Mouse (Mus musculus): ENCODE data around the gene Aknad1. TPM values are rescaled to one million over a fixed set of nuclear protein-coding genes. Genes with fewer than 3 reads are reported as not detected.

Aknad1 gene
- polyA plus RNA-seq (2012; rRNA removed) = 0.03 and 0.07 TPM in 2 replicates

DNA sequence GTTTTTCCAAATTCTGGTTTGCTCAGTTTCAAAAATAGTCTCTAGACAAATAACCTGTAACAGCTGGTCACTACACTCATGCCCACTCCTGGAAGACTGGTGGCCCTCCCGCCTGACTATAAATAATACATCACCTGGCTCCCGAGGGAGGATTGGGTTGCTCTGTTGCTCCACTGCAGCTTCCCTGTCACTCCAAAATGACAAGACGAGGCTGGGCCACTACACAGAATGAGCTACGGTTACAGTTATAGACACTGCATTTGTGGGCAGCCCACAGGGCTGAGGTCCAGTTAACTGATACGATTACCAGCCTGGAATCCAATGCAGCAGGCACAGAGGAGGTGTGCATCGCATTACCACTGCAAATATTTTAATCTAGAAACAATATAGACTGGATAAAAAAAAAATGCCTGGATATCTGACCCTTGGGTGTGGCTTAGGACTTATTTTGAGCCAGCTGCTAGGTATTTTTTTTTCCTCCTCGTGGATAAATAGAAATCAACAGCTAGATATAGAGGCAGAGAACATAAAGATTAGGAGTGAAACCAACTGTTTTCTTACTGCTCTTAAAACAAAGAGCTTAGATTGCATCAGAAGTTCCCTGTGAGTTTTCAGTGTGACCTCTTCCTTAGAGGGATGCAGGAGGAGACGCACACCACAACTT lies at the start of gene Aknad1:
Gene Aknad1 (plus strand): TSS at position 614 of the 664 bp plus-strand sequence.

DNA sequence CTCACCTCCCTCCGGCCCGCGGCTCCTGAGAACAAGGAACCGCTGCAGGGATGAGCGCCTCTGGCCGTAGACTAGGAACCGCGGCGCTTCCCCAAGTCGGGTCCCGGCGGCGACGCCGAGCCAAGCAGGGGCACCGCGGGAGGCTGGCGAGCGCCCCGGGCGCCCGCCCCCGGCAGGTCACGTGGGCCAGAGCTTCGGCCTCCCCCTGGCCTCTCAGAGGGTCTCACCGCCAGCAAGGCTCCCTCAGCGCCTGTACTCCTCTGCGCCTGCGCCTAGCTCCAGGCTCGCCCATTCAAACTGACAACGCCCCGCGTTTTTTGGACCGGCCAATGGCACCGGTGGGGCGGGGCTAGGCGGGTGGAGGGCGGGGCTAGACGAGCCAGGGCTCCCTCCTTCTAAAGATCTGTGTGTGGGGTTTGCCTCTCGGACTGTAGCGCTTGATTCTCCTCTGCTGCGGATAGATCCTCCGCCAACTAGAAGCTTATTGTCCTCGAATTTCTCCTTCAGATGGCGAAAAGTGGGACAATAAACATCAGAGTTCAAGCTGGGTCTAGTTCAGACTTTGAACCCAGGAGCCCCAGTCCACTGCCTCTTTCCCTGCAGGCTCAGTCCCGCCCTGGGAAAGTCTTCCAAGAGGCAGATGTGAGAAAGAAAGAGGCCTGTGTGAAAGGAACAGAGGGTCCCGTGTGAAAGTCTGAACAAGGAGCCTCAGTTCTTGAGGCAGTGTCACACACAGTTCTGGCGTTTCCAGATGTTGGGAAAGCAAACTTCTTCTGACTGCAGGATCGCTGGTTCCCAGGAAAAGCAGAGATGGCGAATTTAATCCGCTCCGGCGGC lies 17.2 kb upstream of the Aknad1 start, which contains the start of gene Gpsm2:
Gene Gpsm2 (minus strand): TSS at position 274 of the 837 bp plus-strand sequence.

Other genes with a start within 250 kb of the Aknad1 start
- 3.2 and 4.1 TPM in 2 replicates for gene 1700013F07Rik, start 205.5 kb upstream of the Aknad1 start, polyA plus RNA-seq (2012; rRNA removed)
- 9.7 and 11.6 TPM in 2 replicates for gene 5330417C22Rik, start 203.1 kb upstream of the Aknad1 start, polyA plus RNA-seq (2012; rRNA removed)
- 12.4 and 13.0 TPM in 2 replicates for gene Tmem167b, start 177.2 kb upstream of the Aknad1 start, polyA plus RNA-seq (2012; rRNA removed)
- gene Taf13, start 168.0 kb upstream of the Aknad1 start, polyA plus RNA-seq (2012; rRNA removed) = 28.7 and 34.1 TPM in 2 replicates
- gene Wdr47, start 148.4 kb upstream of the Aknad1 start, polyA plus RNA-seq (2012; rRNA removed) = 123 and 124 TPM in 2 replicates
- gene Clcc1, start 85.7 kb upstream of the Aknad1 start, polyA plus RNA-seq (2012; rRNA removed) = 39.5 and 42.9 TPM in 2 replicates
- gene Gpsm2, start 17.3 kb upstream of the Aknad1 start, polyA plus RNA-seq (2012; rRNA removed) = 8.6 and 9.8 TPM in 2 replicates
- 10.0 and 12.6 TPM in 2 replicates for gene Stxbp3, start 100.9 kb downstream of the Aknad1 start, polyA plus RNA-seq (2012; rRNA removed)
- gene Fndc7, start 150.3 kb downstream of the Aknad1 start, polyA plus RNA-seq (2012; rRNA removed) = 0.03 and 0.08 TPM in 2 replicates
- 67.6 and 69.8 TPM in 2 replicates for gene Prpf38b, start 172.1 kb downstream of the Aknad1 start, polyA plus RNA-seq (2012; rRNA removed)
- 1.5 and 2.4 TPM in 2 replicates for gene Henmt1, start 200.2 kb downstream of the Aknad1 start, polyA plus RNA-seq (2012; rRNA removed)
- 1.5 and 1.8 TPM in 2 replicates for gene Gm9857, start 200.8 kb downstream of the Aknad1 start, polyA plus RNA-seq (2012; rRNA removed)

Measured in central nervous system, embryonic 18 days (tissue).